ENCODE assay signal across 14 mouse cellular contexts in genomic region chr17:4296521-4297155, GRCm38 (mm10).
DNase-seq lines count a peak whose midpoint lies in the region; TF ChIP-seq lines count a peak whose summit lies in the region.
"Had no signal": no experiment of that assay in that cellular context is flagged by ENCODE, and none has a peak within 500 bp of the region (broad histone marks: within the 10 kb centered on the region; RNA-seq: fewer than 3 reads in every experiment).

No protein-coding gene starts in this region.

- DNase-seq in heart, adult 8-10 months (ENCODE audit: low spot score), result peak; percentile 56
- DNase-seq in heart, embryonic 10.5 days (ENCODE audit: low spot score), result no peak
- DNase-seq in brain, embryonic 14.5 days (ENCODE audit: low read depth), result peak; percentile 76
- peak; percentile 26 to 67 for DNase-seq in cerebellum, adult 2 months
- DNase-seq in layer of hippocampus, adult 8-10 months (ENCODE audit: low spot score in 2 of 2), result peak; percentile 27 to 47
- no peak for DNase-seq in ovary, postnatal 14 days (ENCODE audit: low spot score)
- no peak for DNase-seq in thymus, postnatal 10 days (ENCODE audit: low spot score in 2 of 2)
- no peak for DNase-seq in frontal cortex, postnatal 25 days (ENCODE audit: low spot score in 2 of 2)
- DNase-seq: adrenal gland, adult 8-10 months; kidney, postnatal 4 days had no signal

- H3K27ac ChIP-seq in heart, embryonic 10.5 days, result no peak overlapping the region
- no peak overlapping the region for H3K27ac ChIP-seq in cerebellum, adult 2 months (ENCODE audit: insufficient read depth, low read length)
- H3K27ac ChIP-seq: hindbrain, embryonic 14.5 days; liver, embryonic 14.5 days; midbrain, embryonic 12.5 days had no signal

- no peaks in the 10 kb centered on the region for H3K36me3 ChIP-seq in heart, embryonic 10.5 days
- H3K36me3 ChIP-seq: G1E; midbrain, embryonic 12.5 days had no signal

- WGBS in heart, embryonic 10.5 days, result 81% methylated on average over 6 of the region's 6 CpGs
- WGBS in cerebellum, adult 2 months, result 48% methylated on average over 6 of the region's 6 CpGs

- H3K27me3 ChIP-seq in heart, embryonic 10.5 days (ENCODE audit: insufficient read depth, poor library complexity, severe bottlenecking), result no peaks in the 10 kb centered on the region
- no peaks in the 10 kb centered on the region for H3K27me3 ChIP-seq in cerebellum, adult 2 months (ENCODE audit: control insufficient read depth, insufficient read depth, low read length)
- H3K27me3 ChIP-seq: midbrain, embryonic 12.5 days had no signal

- H3K9me3 ChIP-seq in heart, embryonic 10.5 days, result no peaks in the 10 kb centered on the region
- H3K9me3 ChIP-seq: G1E; midbrain, embryonic 12.5 days had no signal

- 0 out of 2 replicates have a peak, but pooled peaks cover 5% of the 10 kb centered on the region for H3K4me1 ChIP-seq in heart, embryonic 10.5 days
- H3K4me1 ChIP-seq in cerebellum, adult 2 months (ENCODE audit: control insufficient read depth, insufficient read depth, low read length), result peaks cover 7% of the 10 kb centered on the region
- H3K4me1 ChIP-seq: midbrain, embryonic 12.5 days had no signal

- no peak for TF ChIP-seq CTCF in brain, embryonic 14.5 days (IDR thresholded peaks at IDR 0.05; ENCODE audit: borderline replicate concordance, extremely low read depth, insufficient read depth, insufficient read length)
- TF ChIP-seq CTCF in cerebellum, adult 2 months (IDR thresholded peaks at IDR 0.05; ENCODE audit: borderline replicate concordance, insufficient read depth, low read depth, low read length), result no peak

- H3K4me3 ChIP-seq in heart, embryonic 10.5 days, result no peak overlapping the region
- no peak overlapping the region for H3K4me3 ChIP-seq in cerebellum, adult 2 months (replicated peaks; ENCODE audit: insufficient read depth, low read depth, low read length)
- H3K4me3 ChIP-seq: midbrain, embryonic 12.5 days had no signal

- TF ChIP-seq POLR2A in brain, embryonic 14.5 days (IDR thresholded peaks at IDR 0.05; ENCODE audit: borderline replicate concordance, extremely low read depth, insufficient read depth, insufficient read length, poor library complexity, severe bottlenecking), result no peak
- TF ChIP-seq POLR2A in cerebellum, adult 2 months (IDR thresholded peaks at IDR 0.05; ENCODE audit: borderline replicate concordance, insufficient read depth, low read length), result no peak

Comparison
In these comparisons a context has a peak if more than half of its experiments do, and no peak if none do; other contexts are left out.
1. DNase-seq: peak in heart, adult 8-10 months (single experiment), brain, embryonic 14.5 days (single experiment), cerebellum, adult 2 months (2 of 2) and layer of hippocampus, adult 8-10 months (2 of 2); none in heart, embryonic 10.5 days (single experiment), ovary, postnatal 14 days (single experiment), thymus, postnatal 10 days (0 of 2) and frontal cortex, postnatal 25 days (0 of 2).